Mouse (Mus musculus) intestine, embryonic 15.5 days (tissue): ENCODE results near the gene AC129217.1. TPM values are rescaled to one million over a fixed set of nuclear protein-coding genes. Genes with fewer than 3 reads are reported as not detected.

Experiments used
- ATAC-seq: fragments of 200-750 bp; cut with Nextera tagmentation; 2 replicates; pipeline ENCODE4 v1.8.0; 2017; ENCODE audit warnings: moderate TSS enrichment, moderate library complexity
- H3K27ac ChIP-seq: fragments of 300-500 bp; sonication (generic); 2 replicates; pipeline ENCODE4 v1.5.1; 2015; ENCODE audit warnings: mild to moderate bottlenecking, inconsistent platforms
- H3K27me3 ChIP-seq: fragments of 300-500 bp; sonication (generic); replicated peaks from 2 replicates; pipeline ENCODE4 v1.6.1; 2015; ENCODE audit warnings: inconsistent platforms
- H3K36me3 ChIP-seq: fragments of 300-500 bp; sonication (generic); 2 replicates; pipeline ENCODE4 v1.6.1; 2015; ENCODE audit warnings: inconsistent platforms
- H3K4me1 ChIP-seq: fragments of 300-500 bp; sonication (generic); replicated peaks from 2 replicates; pipeline ENCODE4 v1.6.1; 2015; ENCODE audit warnings: inconsistent platforms
- H3K4me2 ChIP-seq: fragments of 300-500 bp; sonication (generic); replicated peaks from 2 replicates; pipeline ENCODE4 v1.6.1; 2015; ENCODE audit warnings: mild to moderate bottlenecking, inconsistent platforms
- H3K4me3 ChIP-seq: fragments of 300-500 bp; sonication (generic); replicated peaks from 2 replicates; pipeline ENCODE4 v1.5.1; 2015; ENCODE audit warnings: inconsistent platforms
- H3K9ac ChIP-seq: fragments of 300-500 bp; sonication (generic); 2 replicates; pipeline ENCODE4 v1.6.1; 2015; ENCODE audit warnings: inconsistent platforms
- H3K9me3 ChIP-seq: fragments of 300-500 bp; sonication (generic); 2 replicates; pipeline ENCODE4 v1.6.1; 2016; ENCODE audit warnings: inconsistent platforms
- WGBS: fragments of 180-500 bp; shearing (Covaris S2); methylation state at CpG from one replicate; pipeline ENCODE4 v1.1.7; 2015; 5-methylcytosine and 5-hydroxymethylcytosine counted together
- polyA plus RNA-seq: library from polyadenylated mRNA; unstranded; fragments of >200 nt; fragmentation: Nextera tagmentation; extraction: Ambion mirVana; gene quantifications from 2 replicates; pipeline ENCODE4 v1.2.1, GENCODE M21; 2015

Gene AC129217.1
- not detected in 2 replicates for polyA plus RNA-seq

GRCm38 (mm10) chr19:8829660-8830059 lies at the start of gene AC129217.1:
AC129217.1 (plus strand) TSS chr19:8829773.
- no peaks in the 10 kb centered on the region for H3K9me3 ChIP-seq
- no peak within 1 kb of the TSS for H3K4me3 ChIP-seq
- H3K9ac ChIP-seq = no peak within 1 kb of the TSS
- no peaks in the 10 kb centered on the region for H3K4me1 ChIP-seq
- no peaks in the 10 kb centered on the region for H3K27me3 ChIP-seq
- H3K27ac ChIP-seq = no peak within 1 kb of the TSS
- peaks cover 60% of the 10 kb centered on the region for H3K36me3 ChIP-seq
- H3K4me2 ChIP-seq = no peak within 1 kb of the TSS
- no peak for ATAC-seq
- 91% methylated on average over 8 of the region's 8 CpGs for WGBS

GRCm38 (mm10) chr19:8786008-8786781 lies 43.4 kb upstream of the AC129217.1 start, which contains the start of gene Taf6l:
Taf6l (minus strand) TSS chr19:8786417.
- peak within 1 kb of the TSS; percentile 92 for H3K27ac ChIP-seq
- peak within 1 kb of the TSS; percentile 61 for H3K4me2 ChIP-seq
- ATAC-seq = peak; percentile 100
- H3K9me3 ChIP-seq = no peaks in the 10 kb centered on the region
- peak within 1 kb of the TSS; percentile 58 for H3K9ac ChIP-seq
- peaks cover 13% of the 10 kb centered on the region for H3K36me3 ChIP-seq
- H3K4me3 ChIP-seq = peak within 1 kb of the TSS; percentile 74
- no peaks in the 10 kb centered on the region for H3K27me3 ChIP-seq
- H3K4me1 ChIP-seq = peaks cover 8% of the 10 kb centered on the region
- under 1% methylated on average over 32 of the region's 32 CpGs for WGBS

GRCm38 (mm10) chr19:8788521-8788920 lies 41.1 kb upstream of the AC129217.1 start:
- no peak overlapping the region for H3K9ac ChIP-seq
- H3K9me3 ChIP-seq = no peaks in the 10 kb centered on the region
- H3K36me3 ChIP-seq = peaks cover 12% of the 10 kb centered on the region
- 30% methylated on average over 3 of the region's 3 CpGs for WGBS
- no peak overlapping the region for H3K4me2 ChIP-seq
- no peak for ATAC-seq
- H3K4me3 ChIP-seq = no peak overlapping the region
- H3K27ac ChIP-seq = no peak overlapping the region
- peaks cover 8% of the 10 kb centered on the region for H3K4me1 ChIP-seq
- no peaks in the 10 kb centered on the region for H3K27me3 ChIP-seq

GRCm38 (mm10) chr19:8789171-8789570 lies 40.4 kb upstream of the AC129217.1 start:
- H3K9ac ChIP-seq = no peak overlapping the region
- no peaks in the 10 kb centered on the region for H3K9me3 ChIP-seq
- H3K27ac ChIP-seq = no peak overlapping the region
- H3K4me3 ChIP-seq = no peak overlapping the region
- no peak overlapping the region for H3K4me2 ChIP-seq
- H3K27me3 ChIP-seq = no peaks in the 10 kb centered on the region
- no peak for ATAC-seq
- peaks cover 18% of the 10 kb centered on the region for H3K36me3 ChIP-seq
- WGBS = 76% methylated on average over 1 of the region's 1 CpGs
- peaks cover 8% of the 10 kb centered on the region for H3K4me1 ChIP-seq

- no peak for ATAC-seq
- Histone ChIP-seq H3K4me3 (no peak overlapping the region), H3K27ac (no peak overlapping the region), H3K4me1 (peaks cover 5% of the 10 kb centered on the region), H3K9ac (no peak overlapping the region), H3K4me2 (no peak overlapping the region), H3K9me3 (no peaks in the 10 kb centered on the region), H3K27me3 (no peaks in the 10 kb centered on the region), H3K36me3 (peaks cover 25% of the 10 kb centered on the region)
- 83% methylated on average over 7 of the region's 7 CpGs for WGBS
These were observed 39.4 kb upstream of the AC129217.1 start for GRCm38 (mm10) chr19:8790171-8790570.

GRCm38 (mm10) chr19:8798264-8798946 lies 31.2 kb upstream of the AC129217.1 start, which contains the start of gene Polr2g:
Polr2g (minus strand) TSS chr19:8798577.
- H3K27me3 ChIP-seq = no peaks in the 10 kb centered on the region
- ATAC-seq = peak; percentile 86
- H3K9me3 ChIP-seq = no peaks in the 10 kb centered on the region
- H3K27ac ChIP-seq = peak within 1 kb of the TSS; percentile 71
- peak within 1 kb of the TSS; percentile 83 for H3K4me2 ChIP-seq
- peak within 1 kb of the TSS; percentile 73 for H3K4me3 ChIP-seq
- H3K36me3 ChIP-seq = peaks cover 14% of the 10 kb centered on the region
- H3K9ac ChIP-seq = peak within 1 kb of the TSS; percentile 80
- WGBS = under 1% methylated on average over 25 of the region's 25 CpGs
- peaks cover 13% of the 10 kb centered on the region for H3K4me1 ChIP-seq

- Histone ChIP-seq H3K9ac (no peak overlapping the region), H3K36me3 (peaks cover 9% of the 10 kb centered on the region), H3K27ac (no peak overlapping the region), H3K4me3 (peak overlapping the region; percentile 73), H3K4me2 (peak overlapping the region; percentile 83), H3K4me1 (peaks cover 13% of the 10 kb centered on the region), H3K27me3 (no peaks in the 10 kb centered on the region), H3K9me3 (no peaks in the 10 kb centered on the region)
- ATAC-seq = no peak
These were observed 30.6 kb upstream of the AC129217.1 start for GRCm38 (mm10) chr19:8798947-8799315.

GRCm38 (mm10) chr19:8802130-8802821 lies 27.3 kb upstream of the AC129217.1 start, which contains the start of gene Zbtb3:
Zbtb3 (plus strand) TSS chr19:8802555.
- peak within 1 kb of the TSS; percentile 59 for H3K9ac ChIP-seq
- ATAC-seq = peak; percentile 98
- H3K4me2 ChIP-seq = peak within 1 kb of the TSS; percentile 73
- under 1% methylated on average over 30 of the region's 30 CpGs for WGBS
- peaks cover 11% of the 10 kb centered on the region for H3K4me1 ChIP-seq
- H3K27me3 ChIP-seq = no peaks in the 10 kb centered on the region
- peak within 1 kb of the TSS; percentile 88 for H3K27ac ChIP-seq
- peak within 1 kb of the TSS; percentile 62 for H3K4me3 ChIP-seq
- no peaks in the 10 kb centered on the region for H3K9me3 ChIP-seq
- no peaks in the 10 kb centered on the region for H3K36me3 ChIP-seq

GRCm38 (mm10) chr19:8803204-8803780 lies 26.3 kb upstream of the AC129217.1 start:
- Histone ChIP-seq H3K9me3 (no peaks in the 10 kb centered on the region), H3K9ac (no peak overlapping the region), H3K27ac (0 out of 2 replicates have a peak overlapping the region, but pooled peaks have one; percentile 88), H3K4me2 (peak overlapping the region; percentile 73), H3K4me3 (peak overlapping the region; percentile 62), H3K27me3 (no peaks in the 10 kb centered on the region), H3K4me1 (peaks cover 7% of the 10 kb centered on the region), H3K36me3 (no peaks in the 10 kb centered on the region)
- ATAC-seq = no peak
- 92% methylated on average over 9 of the region's 9 CpGs for WGBS

GRCm38 (mm10) chr19:8803879-8804660 lies 25.5 kb upstream of the AC129217.1 start:
- Histone ChIP-seq H3K36me3 (no peaks in the 10 kb centered on the region), H3K4me3 (no peak overlapping the region), H3K9ac (no peak overlapping the region), H3K9me3 (no peaks in the 10 kb centered on the region), H3K4me1 (peaks cover 7% of the 10 kb centered on the region), H3K4me2 (no peak overlapping the region), H3K27me3 (no peaks in the 10 kb centered on the region), H3K27ac (no peak overlapping the region)
- ATAC-seq = no peak
- 88% methylated on average over 11 of the region's 11 CpGs for WGBS

GRCm38 (mm10) chr19:8806810-8807209 lies 22.8 kb upstream of the AC129217.1 start:
- H3K27ac ChIP-seq = no peak overlapping the region
- no peaks in the 10 kb centered on the region for H3K27me3 ChIP-seq

More at GRCm38 (mm10) chr19:8806810-8807209, 22.8 kb upstream of the AC129217.1 start:
- Histone ChIP-seq H3K4me3 (no peak overlapping the region), H3K36me3 (peaks cover 7% of the 10 kb centered on the region; the same call in 1 of the 2 replicates), H3K4me2 (no peak overlapping the region), H3K9ac (no peak overlapping the region), H3K4me1 (peaks cover 7% of the 10 kb centered on the region), H3K9me3 (no peaks in the 10 kb centered on the region)
- WGBS = 94% methylated on average over 5 of the region's 5 CpGs
- no peak for ATAC-seq
